Mouse (Mus musculus) heart, adult 2 months (tissue): ENCODE results near the gene Arhgef25.

Experiments used
- CTCF ChIP-seq: fragments of 200-600 bp; IDR thresholded peaks from 2 replicates; pipeline ENCODE4 v1.8.1; 2022; ENCODE audit warnings: antibody characterized with exemption, mild to moderate bottlenecking, moderate library complexity
- EP300 ChIP-seq: fragments of 200-500 bp; IDR thresholded peaks from 2 replicates; pipeline ENCODE4 v1.6.1; 2011; ENCODE audit warnings: low read depth, low read length, control low read depth; ENCODE audit not compliant: insufficient read depth
- POLR2A ChIP-seq: fragments of 200-500 bp; IDR thresholded peaks from 2 replicates; pipeline ENCODE4 v1.6.1; 2011; ENCODE audit warnings: mild to moderate bottlenecking, low read depth, low read length, control low read depth; ENCODE audit not compliant: insufficient read depth

DNA sequence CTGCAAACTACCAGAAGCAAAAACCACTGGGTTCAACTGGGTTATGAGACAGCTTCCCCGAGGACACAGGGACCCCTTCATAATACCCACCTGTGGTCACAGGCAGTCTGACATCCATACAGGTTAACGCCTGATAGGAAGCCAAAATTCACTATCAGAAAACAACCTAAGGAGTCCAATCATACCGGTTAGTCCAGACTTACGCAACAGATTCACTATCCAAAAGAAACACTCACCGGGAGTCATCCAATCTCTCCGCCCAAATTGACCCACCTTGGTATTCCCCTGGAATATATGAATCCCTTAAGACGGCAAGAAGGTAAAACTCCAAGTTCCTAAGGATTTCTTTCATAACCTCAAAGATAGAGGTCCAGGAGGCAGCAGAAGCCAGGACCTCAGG lies 45.3 kb downstream of the Arhgef25 start:
- TF ChIP-seq CTCF = no peak
- TF ChIP-seq EP300 = no peak
- TF ChIP-seq POLR2A = no peak
